Mouse (Mus musculus) megakaryocyte, embryonic 14.5 days (primary cell): Measurements from ENCODE around the gene Meis1.

Experiments used
- FLI1 ChIP-seq: IDR thresholded peaks from 2 replicates; pipeline ENCODE4 v1.6.1; 2012; ENCODE audit warnings: low read length, inconsistent platforms, mixed read lengths
- GATA1 ChIP-seq: IDR thresholded peaks from 3 replicates; pipeline ENCODE4 v1.6.1; 2012; ENCODE audit warnings: mixed read lengths, low read length, inconsistent platforms, borderline replicate concordance

DNA sequence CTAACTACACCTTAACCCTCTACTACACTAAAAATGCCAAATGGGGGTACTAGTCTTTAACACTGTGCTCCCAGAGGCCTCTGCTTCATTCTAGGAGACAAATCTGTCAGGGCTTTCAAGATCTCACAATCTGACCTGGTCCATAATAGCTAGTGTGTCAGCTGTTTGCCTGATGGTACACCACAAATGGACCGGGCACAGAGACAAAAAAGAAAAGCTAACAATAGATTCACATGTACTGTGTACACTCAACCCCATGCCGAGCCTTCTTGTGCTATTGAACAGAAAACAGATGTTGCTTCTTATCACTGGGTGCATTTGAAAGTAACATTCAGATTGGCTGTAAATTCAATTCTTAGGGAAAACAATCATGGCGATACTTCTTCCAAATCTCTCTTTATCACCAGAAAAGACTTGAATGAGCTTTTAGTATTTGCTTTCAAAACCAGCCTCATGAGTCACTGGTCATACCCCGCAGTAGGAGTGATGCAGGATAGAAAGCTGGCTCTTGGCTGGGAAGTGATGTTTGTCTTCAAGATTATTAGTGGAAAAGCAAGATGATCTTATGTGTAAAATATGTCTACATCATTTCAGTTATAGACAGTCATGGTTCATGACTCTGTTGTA lies 30.0 kb downstream of the Meis1 start:
- no peak for TF ChIP-seq GATA1
- no peak for TF ChIP-seq FLI1
